Mouse (Mus musculus) liver (tissue): Measurements from ENCODE around the gene Otud7b.

Experiments
- DNase-seq: peaks from one replicate; pipeline ENCODE4 v3.0.0-alpha.2; 2020; ENCODE audit warnings: mixed read lengths

Gene Otud7b

GRCm38 (mm10) chr3:96087219-96087618 is 17.1 kb upstream of the Otud7b start:
- peak; percentile 77 for DNase-seq

DNA sequence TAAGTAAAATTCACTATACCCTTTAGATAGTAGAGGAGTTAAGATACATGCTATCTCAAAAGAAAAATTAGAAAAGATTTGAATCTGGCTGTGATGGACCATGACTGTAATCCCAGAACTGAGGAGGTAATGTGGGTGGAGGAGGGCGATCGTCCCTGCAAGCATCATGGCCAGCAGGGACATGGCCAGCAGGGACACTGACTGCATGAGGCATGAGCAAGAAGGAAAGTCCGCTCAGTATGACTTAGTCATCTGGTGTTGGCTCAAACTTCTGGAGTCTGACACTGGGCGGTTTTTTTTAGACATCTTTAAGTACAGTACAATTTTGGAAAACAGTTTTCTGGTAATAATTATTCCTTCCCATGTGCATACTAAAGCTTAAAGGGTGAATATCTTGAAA is 16.5 kb upstream of the Otud7b start:
- no peak for DNase-seq

DNA sequence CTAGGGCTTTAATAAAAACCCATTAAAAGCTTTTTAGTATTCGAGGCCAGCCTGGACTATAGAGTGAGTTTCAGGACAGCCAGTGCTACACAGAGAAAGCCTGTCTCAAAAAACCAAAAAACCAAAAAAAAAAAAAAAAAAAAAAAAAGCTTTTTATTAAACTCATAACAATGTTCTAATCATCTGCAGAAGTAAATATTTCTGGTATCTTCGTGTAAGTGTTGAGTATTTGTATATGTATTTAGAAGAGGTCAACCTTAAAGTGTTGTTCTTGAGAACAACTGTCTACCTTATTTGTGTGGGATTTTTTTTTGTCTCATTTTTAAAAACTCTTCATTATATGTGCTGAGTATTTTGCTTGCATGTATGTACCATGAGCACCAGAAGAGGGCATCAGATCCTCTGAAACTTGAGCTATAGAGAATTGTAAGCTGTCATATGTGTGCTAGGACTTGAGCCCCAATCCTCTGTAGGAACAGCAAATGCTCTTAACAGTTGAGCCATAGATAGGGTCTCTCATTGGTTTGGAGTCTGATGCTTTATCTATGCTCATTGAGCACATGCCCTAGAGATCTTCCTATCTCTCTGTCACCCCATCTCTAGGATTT is 14.3 kb upstream of the Otud7b start:
- DNase-seq: no peak

GRCm38 (mm10) chr3:96091146-96091545 is 13.2 kb upstream of the Otud7b start:
- DNase-seq: no peak

DNA sequence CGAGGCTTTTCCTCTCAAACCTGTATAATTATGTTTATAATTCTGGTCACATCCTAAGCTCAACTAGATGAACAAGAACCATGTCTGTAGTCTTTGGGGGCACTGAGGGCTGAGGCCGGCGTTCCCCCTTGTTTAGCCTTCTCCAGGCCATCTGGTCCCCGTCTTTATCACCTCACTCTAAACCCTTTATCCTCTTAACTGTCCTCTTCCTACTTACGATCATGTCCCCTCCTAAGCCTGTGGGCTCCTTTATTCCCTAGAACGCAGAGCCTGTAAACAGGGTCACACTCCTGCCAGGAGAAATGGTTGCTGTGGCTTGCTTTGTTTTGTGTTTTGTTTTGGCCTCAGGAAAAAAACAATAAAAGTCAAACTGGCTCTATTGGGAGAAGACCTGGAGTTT is 12.4 kb upstream of the Otud7b start:
- DNase-seq: no peak

DNA sequence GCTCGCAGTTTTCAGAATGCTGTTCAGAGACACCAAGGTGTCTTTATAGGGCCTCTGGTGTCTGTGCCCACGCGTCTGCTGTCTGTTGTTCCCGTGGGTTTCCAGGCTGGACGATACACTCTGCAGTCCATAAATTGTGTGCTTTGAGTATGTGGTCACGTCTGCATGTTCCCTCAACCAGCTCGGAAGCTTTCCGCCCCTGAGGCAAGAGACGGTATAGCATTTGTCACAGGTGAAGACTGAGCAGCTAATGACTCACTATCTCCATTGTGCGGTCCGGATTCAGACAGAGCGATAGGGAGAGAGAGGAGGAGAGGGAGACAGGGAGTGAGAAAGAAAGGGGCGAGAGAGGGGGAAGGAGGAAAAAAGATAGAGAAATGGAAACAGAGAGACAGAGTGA is 10.8 kb upstream of the Otud7b start:
- no peak for DNase-seq

- no peak for DNase-seq
These were observed 10.1 kb upstream of the Otud7b start for GRCm38 (mm10) chr3:96094203-96094602.

DNA sequence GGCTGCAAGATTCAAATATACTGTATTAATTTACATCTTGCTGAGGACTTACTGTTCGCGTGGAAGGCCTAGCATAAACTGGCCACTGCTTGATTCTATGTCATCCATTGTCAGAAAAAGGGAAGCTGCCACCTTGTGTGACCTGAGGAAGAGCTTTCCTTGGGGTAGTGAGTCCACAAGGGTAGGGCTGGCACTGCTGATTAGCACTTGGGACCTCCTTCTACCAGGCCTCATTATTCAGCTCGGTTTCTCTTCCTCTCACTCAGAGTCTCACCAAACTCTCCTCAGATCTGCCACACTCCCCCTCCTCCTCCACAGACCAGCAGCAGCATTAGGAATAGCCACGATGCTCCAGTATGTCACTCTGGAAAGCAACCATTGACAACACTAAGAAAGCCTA is 6.2 kb upstream of the Otud7b start:
- DNase-seq: no peak

DNA sequence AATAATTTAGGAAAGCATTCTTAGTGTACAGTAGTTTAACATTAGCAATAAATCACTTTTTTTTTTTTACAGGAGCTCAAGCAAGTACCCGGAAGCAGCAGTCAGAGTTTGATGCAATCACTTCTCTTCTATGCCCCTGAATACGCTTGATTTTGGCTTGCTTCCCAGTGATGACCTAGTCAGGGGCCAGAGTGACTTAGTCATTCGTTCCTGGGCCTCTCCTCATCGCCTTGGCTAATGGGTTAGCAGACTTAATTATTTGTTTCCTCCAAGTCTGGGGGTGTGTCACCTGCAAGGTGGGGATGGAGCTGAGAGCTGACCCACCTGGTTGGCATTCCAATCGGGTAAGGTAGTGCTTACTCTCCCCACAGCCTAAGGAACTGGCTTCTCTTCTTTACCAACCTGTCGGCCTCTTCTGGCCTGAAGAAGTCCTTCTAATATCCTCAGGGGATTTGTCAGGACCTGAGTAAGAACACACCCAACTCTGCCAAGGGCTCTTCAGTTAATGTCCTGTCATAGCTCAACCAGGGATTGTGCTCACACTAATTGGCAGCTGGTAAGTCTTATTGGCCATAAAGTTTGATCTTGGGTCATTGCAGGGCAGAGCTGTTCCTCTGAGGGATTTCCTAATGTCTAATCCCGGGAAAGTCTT is 5.6 kb upstream of the Otud7b start:
- DNase-seq: no peak

DNA sequence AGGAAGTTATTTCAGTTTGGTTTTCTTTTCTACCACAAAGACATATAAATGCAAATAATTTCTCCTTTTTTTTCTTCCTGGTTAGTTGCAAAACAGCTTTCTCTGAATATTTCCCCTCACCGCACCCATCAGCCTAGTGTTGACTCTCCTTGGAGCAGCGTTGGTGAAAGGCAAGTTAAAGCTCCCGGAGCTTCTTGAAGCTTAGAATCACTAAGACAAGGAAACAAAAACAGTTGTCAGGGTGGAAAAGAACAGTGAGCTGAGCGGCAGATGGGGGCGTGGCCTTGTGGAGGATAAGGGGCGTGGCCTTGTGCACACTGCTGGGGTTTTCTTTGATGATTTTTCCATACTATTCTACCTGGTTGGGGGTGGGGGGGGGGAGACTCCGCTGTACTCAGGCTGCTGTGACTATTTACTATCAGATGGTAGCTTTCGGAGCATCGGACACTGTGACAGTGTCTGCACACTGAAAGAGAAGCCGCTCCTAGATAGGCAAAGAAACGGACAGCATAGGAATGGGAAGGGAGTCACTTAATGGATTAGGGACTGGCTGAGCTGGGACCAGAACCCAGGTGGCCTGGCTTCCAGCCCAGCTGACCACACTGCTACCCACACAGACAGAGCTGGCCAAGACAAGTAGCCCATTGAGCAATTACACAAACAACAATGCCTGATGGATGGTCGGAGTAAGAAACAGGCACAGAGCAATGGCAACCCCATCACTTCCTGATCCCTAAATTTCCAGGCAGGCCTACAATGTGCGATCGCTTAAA is 2.0 kb upstream of the Otud7b start:
- peak; percentile 82 for DNase-seq

DNA sequence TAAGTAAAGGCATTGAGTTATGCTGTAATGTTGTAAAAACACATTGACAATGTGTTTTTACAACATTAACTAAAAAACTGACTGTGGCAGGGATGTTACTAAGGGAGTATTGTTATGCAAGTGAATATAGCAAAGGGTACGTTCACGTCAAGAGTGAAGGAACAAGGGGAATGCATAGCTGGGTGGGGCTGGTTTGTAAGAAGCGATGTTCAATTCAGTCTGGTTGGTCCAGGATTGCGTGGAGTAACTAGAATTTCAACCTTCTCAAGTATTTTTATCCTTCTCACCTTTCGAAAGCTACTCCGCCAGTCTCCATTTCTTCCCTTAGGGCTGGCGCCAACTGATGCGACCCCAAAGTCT is 446 bp upstream of the Otud7b start:
- DNase-seq: no peak

- DNase-seq: no peak
These were observed 963 bp downstream of the Otud7b start for GRCm38 (mm10) chr3:96105232-96105747.

- no peak for DNase-seq
These were observed 1.8 kb downstream of the Otud7b start for GRCm38 (mm10) chr3:96106151-96106550.

- DNase-seq: no peak
These were observed 4.0 kb downstream of the Otud7b start for GRCm38 (mm10) chr3:96108315-96108714.

- DNase-seq: no peak
These were observed 8.9 kb downstream of the Otud7b start for GRCm38 (mm10) chr3:96113251-96113650.

GRCm38 (mm10) chr3:96118142-96118541 is 13.8 kb downstream of the Otud7b start:
- no peak for DNase-seq

GRCm38 (mm10) chr3:96118702-96119101 is 14.4 kb downstream of the Otud7b start:
- no peak for DNase-seq

DNA sequence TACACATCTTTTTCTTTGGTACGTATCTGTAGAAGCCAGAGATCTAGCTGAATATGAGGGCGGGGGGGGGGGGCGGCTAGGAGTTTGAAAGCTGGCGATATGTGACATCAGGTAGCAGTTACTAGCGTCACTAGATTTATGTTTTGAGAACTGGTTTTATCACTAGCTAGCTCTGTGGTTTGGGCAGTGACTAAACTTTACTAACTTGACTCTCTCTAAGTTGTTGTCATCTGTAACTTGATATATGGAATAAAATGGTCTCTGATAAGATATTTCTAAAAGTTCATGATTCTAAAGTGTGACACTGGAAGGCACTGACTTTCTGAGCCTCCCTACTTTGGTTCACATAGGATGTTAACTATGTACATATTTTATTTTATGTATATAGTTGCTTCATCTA is 19.9 kb downstream of the Otud7b start:
- no peak for DNase-seq

DNA sequence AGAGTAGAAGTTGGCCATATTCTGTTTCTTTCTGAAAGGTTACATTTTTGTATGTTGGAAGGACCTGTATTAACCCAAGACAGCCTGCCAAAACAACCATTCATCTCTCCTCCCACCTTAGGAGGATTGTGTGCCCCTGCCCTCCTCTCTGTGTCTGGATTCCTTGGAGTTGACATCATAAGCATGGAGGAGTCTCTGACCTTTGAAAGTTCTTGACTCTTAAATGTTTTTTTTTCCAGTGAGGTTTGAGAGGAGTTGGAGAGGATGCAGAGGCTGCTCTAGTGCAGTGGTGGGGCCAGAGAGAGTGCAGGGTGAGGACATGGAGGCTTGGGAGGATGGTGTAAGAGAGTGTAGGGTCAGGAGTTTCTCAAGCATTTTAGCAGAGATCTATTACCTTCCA is 23.8 kb downstream of the Otud7b start:
- DNase-seq: no peak

DNA sequence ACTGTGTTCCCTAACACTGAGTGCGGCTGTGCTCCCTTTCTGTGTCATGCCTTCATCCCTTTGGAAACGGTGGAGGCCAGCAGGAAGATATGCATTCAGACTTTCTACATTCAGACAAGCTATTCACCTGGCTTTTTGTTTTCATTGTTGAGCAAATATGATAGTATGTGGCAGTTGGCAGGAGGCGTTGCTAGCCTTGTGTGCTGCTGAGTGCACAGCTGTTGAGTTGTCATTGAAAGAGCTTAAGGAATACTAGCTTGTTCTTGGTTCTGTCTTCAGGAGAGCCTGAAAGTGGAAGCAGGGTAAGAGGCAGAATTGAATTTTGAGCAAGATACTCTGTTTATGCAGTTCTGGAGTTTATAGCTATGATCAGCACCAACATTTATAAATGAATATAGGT is 28.2 kb downstream of the Otud7b start:
- no peak for DNase-seq

GRCm38 (mm10) chr3:96133327-96133905 is 29.1 kb downstream of the Otud7b start:
- DNase-seq: no peak

- no peak for DNase-seq
These were observed 30.7 kb downstream of the Otud7b start for GRCm38 (mm10) chr3:96135011-96135410.

DNA sequence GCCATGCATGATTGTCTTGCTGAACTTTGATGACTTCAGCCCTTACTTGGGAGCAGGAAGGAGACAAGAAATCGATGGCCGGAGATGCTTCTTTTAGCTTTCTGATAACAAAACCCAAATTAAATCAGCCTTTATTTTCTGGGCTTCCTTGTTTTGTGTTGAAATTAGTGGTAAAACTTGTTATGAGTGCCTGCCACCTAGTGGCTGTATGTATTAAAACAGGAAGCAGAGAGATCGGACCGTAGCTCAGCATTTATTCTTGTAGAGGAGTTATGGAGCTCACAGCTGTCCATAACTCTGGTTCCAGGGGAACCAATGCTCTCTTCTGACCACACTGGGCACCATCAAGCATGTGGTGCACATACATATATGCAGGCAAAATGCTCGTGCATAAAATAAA is 43.6 kb downstream of the Otud7b start:
- DNase-seq: no peak

- DNase-seq: no peak
These were observed 47.5 kb downstream of the Otud7b start for GRCm38 (mm10) chr3:96151836-96152235.
